Mouse (Mus musculus) midbrain, embryonic 16.5 days (tissue): ENCODE results near the gene Gm20518. TPM values are rescaled to one million over a fixed set of nuclear protein-coding genes. Genes with fewer than 3 reads are reported as not detected.

Source experiments
- ATAC-seq: fragments of 200-750 bp; cut with Nextera tagmentation; 2 replicates; pipeline ENCODE4 v1.8.0; 2017; ENCODE audit warnings: moderate TSS enrichment
- H3K27ac ChIP-seq: fragments of 300-500 bp; sonication (generic); 2 replicates; pipeline ENCODE4 v1.5.1; 2014; ENCODE audit warnings: mild to moderate bottlenecking, low read length, mixed read lengths
- H3K27me3 ChIP-seq: fragments of 300-500 bp; sonication (generic); 2 replicates; pipeline ENCODE4 v1.6.1; 2014; ENCODE audit warnings: low read depth, low read length, mixed read lengths; ENCODE audit not compliant: control insufficient read depth, insufficient read depth
- H3K36me3 ChIP-seq: fragments of 300-500 bp; sonication (generic); 2 replicates; pipeline ENCODE4 v1.6.1; 2014; ENCODE audit warnings: mild to moderate bottlenecking, low read length, moderate library complexity, mixed read lengths; ENCODE audit not compliant: control insufficient read depth, insufficient read depth
- H3K4me1 ChIP-seq: fragments of 300-500 bp; sonication (generic); 2 replicates; pipeline ENCODE4 v1.6.1; 2014; ENCODE audit warnings: mild to moderate bottlenecking, low read length, mixed read lengths; ENCODE audit not compliant: control insufficient read depth, insufficient read depth
- H3K4me2 ChIP-seq: fragments of 300-500 bp; sonication (generic); 2 replicates; pipeline ENCODE4 v1.6.1; 2014; ENCODE audit warnings: mild to moderate bottlenecking, low read length, mixed read lengths
- H3K4me3 ChIP-seq: fragments of 300-500 bp; sonication (generic); 2 replicates; pipeline ENCODE4 v1.5.1; 2014; ENCODE audit warnings: low read depth, mild to moderate bottlenecking, low read length, moderate library complexity, mixed read lengths
- H3K9ac ChIP-seq: fragments of 300-500 bp; sonication (generic); 2 replicates; pipeline ENCODE4 v1.6.1; 2014; ENCODE audit warnings: low read depth, low read length, mixed read lengths
- H3K9me3 ChIP-seq: fragments of 300-500 bp; sonication (generic); replicated peaks from 2 replicates; pipeline ENCODE4 v1.6.1; 2014; ENCODE audit warnings: mild to moderate bottlenecking, low read length, mixed read lengths; ENCODE audit not compliant: control insufficient read depth, poor library complexity, severe bottlenecking
- WGBS: fragments of 180-500 bp; shearing (Covaris S2); extraction: QIAGEN DNeasy Blood & Tissue Kit; methylation state at CpG from one replicate; pipeline ENCODE4 v1.1.7; 2014; 5-methylcytosine and 5-hydroxymethylcytosine counted together
- polyA plus RNA-seq: library from polyadenylated mRNA; unstranded; fragments of >200 nt; fragmentation: Nextera tagmentation; extraction: Ambion mirVana; gene quantifications from 2 replicates; pipeline ENCODE4 v1.2.1, GENCODE M21; 2015

Gm20518 gene
- polyA plus RNA-seq, 1 experiment from 2014 or later, result 0.49 TPM

GRCm38 (mm10) chr16:17911052-17911595 is 19.7 kb upstream of the Gm20518 start, which contains the start of gene Ess2:
Gene Ess2 (minus strand): TSS chr16:17911348.
- Histone ChIP-seq H3K27me3 (peaks cover 38% of the 10 kb centered on the region), H3K4me2 (peak within 1 kb of the TSS; percentile 77), H3K27ac (peak within 1 kb of the TSS; percentile 76), H3K4me1 (peaks cover 17% of the 10 kb centered on the region), H3K9me3 (no peaks in the 10 kb centered on the region), H3K4me3 (peak within 1 kb of the TSS; percentile 86), H3K36me3 (peaks cover 23% of the 10 kb centered on the region), H3K9ac (peak within 1 kb of the TSS; percentile 76)
- under 1% methylated on average over 35 of the region's 35 CpGs for WGBS
- peak; percentile 95 for ATAC-seq

- no peaks in the 10 kb centered on the region for H3K9me3 ChIP-seq
- H3K4me1 ChIP-seq, result no peaks in the 10 kb centered on the region
- H3K9ac ChIP-seq, result no peak within 1 kb of the TSS
- H3K36me3 ChIP-seq, result peaks cover 31% of the 10 kb centered on the region
- H3K4me2 ChIP-seq, result no peak within 1 kb of the TSS
- no peak within 1 kb of the TSS for H3K4me3 ChIP-seq
- WGBS, result 87% methylated on average over 14 of the region's 14 CpGs
- H3K27me3 ChIP-seq, result no peaks in the 10 kb centered on the region
- H3K27ac ChIP-seq, result no peak within 1 kb of the TSS
- ATAC-seq, result no peak
Measured at GRCm38 (mm10) chr16:17898462-17898861, 7.0 kb upstream of the Gm20518 start, which contains the start of the genes Dgcr2 and Tssk2. Gene Dgcr2 (minus strand): TSS chr16:17898562. Gene Tssk2 (plus strand): TSS chr16:17898637.

DNA sequence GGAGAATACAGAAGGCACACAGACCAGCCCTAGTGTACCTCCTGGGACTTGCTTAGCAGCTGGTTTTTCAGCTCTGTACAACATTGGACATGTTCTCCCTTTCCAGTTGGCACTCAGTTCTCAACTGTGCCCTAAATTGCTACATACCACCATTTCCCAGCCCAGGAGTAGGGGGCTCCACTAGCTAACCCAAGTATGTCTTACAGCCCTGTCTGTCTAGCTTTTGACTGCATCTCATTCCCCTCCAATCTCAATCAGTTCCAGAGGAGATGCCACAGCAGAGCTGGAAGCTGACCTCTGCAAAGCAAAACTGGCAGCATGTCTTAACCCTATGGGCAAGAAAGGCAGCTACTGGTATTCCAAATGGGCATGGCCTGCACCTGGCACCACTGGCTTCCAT is 4.6 kb upstream of the Gm20518 start:
- no peak for ATAC-seq
- Histone ChIP-seq H3K9ac (no peak overlapping the region), H3K27ac (no peak overlapping the region), H3K9me3 (no peaks in the 10 kb centered on the region), H3K36me3 (peaks cover 10% of the 10 kb centered on the region), H3K4me1 (peaks cover 5% of the 10 kb centered on the region), H3K4me3 (no peak overlapping the region), H3K27me3 (no peaks in the 10 kb centered on the region), H3K4me2 (no peak overlapping the region)

- no peaks in the 10 kb centered on the region; the same call in 1 of the 2 replicates for H3K36me3 ChIP-seq
- no peak within 1 kb of the TSS for H3K27ac ChIP-seq
- H3K4me3 ChIP-seq, result no peak within 1 kb of the TSS
- H3K4me1 ChIP-seq, result peaks cover 18% of the 10 kb centered on the region
- no peak for ATAC-seq
- WGBS, result 77% methylated on average over 2 of the region's 2 CpGs
- no peak within 1 kb of the TSS for H3K9ac ChIP-seq
- H3K27me3 ChIP-seq, result no peaks in the 10 kb centered on the region
- H3K9me3 ChIP-seq, result no peaks in the 10 kb centered on the region
- no peak within 1 kb of the TSS for H3K4me2 ChIP-seq
Measured at GRCm38 (mm10) chr16:17893923-17894322, 2.5 kb upstream of the Gm20518 start, which contains the start of gene Tssk1. Gene Tssk1 (plus strand): TSS chr16:17894223.

GRCm38 (mm10) chr16:17892606-17893005 is 1.1 kb upstream of the Gm20518 start:
- Histone ChIP-seq H3K27me3 (no peaks in the 10 kb centered on the region), H3K27ac (no peak overlapping the region), H3K4me3 (no peak overlapping the region), H3K4me2 (no peak overlapping the region), H3K36me3 (no peaks in the 10 kb centered on the region), H3K4me1 (peaks cover 18% of the 10 kb centered on the region), H3K9me3 (no peaks in the 10 kb centered on the region), H3K9ac (no peak overlapping the region)
- no peak for ATAC-seq
- 81% methylated on average over 3 of the region's 3 CpGs for WGBS

DNA sequence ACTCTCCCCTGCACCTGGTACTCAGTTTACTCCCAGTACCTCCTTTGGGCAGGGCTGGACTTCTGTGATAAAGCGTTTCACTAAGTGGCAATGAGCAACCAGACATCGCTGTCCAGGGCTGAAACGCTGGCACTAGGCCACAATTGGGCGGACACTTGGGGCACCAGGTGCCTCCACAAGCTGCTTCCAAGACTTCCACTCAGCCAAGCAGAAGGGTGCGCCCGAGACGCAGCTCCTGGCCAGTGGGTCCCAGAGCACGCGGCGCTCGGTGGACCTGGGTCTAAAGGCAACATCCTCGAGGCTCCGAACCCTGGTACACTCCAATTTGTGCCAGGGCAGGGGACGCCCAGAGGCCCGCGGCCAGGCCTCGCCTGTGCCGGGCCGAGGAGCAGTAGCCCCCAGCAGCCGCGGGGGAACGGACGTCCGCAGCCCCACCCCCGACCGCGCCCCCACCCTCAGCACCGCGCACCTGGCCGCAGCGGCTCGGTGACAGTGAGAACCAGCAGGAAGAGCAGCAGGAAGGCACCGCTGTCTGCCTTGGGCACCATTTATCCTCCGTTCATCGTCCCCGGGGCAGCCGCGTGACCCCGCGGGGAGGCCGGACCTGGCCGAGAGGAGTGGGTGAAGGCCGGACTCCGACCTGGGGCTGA is 429 bp downstream of the Gm20518 start:
- ATAC-seq, result peak; percentile 63
- Histone ChIP-seq H3K9me3 (no peaks in the 10 kb centered on the region), H3K27me3 (no peaks in the 10 kb centered on the region), H3K36me3 (no peaks in the 10 kb centered on the region), H3K4me2 (peak overlapping the region; percentile 97), H3K9ac (peak overlapping the region; percentile 100), H3K4me1 (peaks cover 18% of the 10 kb centered on the region), H3K27ac (peak overlapping the region; percentile 98), H3K4me3 (peak overlapping the region; percentile 95)
- WGBS, result 0% methylated on average over 33 of the region's 44 CpGs

DNA sequence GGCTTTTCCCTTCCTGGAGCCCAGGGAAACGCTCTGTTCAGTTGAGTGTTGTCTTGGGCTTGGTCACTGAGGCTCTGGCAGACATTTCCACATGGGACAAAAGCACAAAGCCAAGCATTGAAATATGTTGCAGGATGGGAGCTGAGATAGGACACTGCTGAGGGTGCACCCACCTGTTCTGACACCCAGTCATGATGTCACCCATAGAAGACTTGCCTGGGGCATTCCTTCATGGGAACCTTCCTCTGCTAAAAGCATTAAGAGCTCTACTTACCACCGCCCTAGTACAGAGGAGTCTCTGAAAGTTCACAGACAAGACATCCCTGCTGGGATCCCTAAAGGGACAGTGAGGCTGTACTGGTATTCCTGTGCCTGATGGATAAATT is 1.1 kb downstream of the Gm20518 start:
- no peaks in the 10 kb centered on the region for H3K36me3 ChIP-seq
- H3K4me3 ChIP-seq, result peak overlapping the region; percentile 95
- no peak for ATAC-seq
- H3K9me3 ChIP-seq, result no peaks in the 10 kb centered on the region
- H3K4me2 ChIP-seq, result peak overlapping the region; percentile 97
- peak overlapping the region; percentile 100 for H3K9ac ChIP-seq
- H3K4me1 ChIP-seq, result peaks cover 18% of the 10 kb centered on the region
- WGBS, result 39% methylated on average over 2 of the region's 2 CpGs
- H3K27ac ChIP-seq, result no peak overlapping the region
- H3K27me3 ChIP-seq, result no peaks in the 10 kb centered on the region

- ATAC-seq, result no peak
- Histone ChIP-seq H3K4me3 (peak overlapping the region; percentile 95), H3K27me3 (no peaks in the 10 kb centered on the region), H3K4me2 (peak overlapping the region; percentile 97), H3K27ac (no peak overlapping the region), H3K36me3 (no peaks in the 10 kb centered on the region), H3K4me1 (peaks cover 18% of the 10 kb centered on the region), H3K9me3 (no peaks in the 10 kb centered on the region), H3K9ac (peak overlapping the region; percentile 100)
- 81% methylated on average over 6 of the region's 6 CpGs for WGBS
Measured at GRCm38 (mm10) chr16:17889689-17890341, 1.7 kb downstream of the Gm20518 start.

DNA sequence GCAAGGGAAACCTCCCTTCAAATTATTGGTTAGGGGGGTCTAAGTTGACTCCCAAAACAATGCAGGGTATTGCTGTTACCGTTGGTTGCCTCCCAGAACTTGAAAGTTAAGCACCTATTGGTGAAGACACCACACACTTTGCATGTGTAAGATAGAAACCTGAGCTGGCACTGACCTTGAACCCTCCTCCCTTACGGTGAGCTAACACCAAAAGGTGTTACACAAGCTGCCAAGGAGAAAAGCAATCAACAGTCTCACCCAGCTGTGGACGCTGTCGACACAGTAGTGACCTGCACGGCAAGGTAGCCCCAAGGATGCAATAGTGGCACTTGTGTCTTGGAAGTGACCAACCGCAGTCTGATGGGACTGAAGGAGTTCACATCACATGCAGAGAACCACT is 7.4 kb downstream of the Gm20518 start:
- ATAC-seq, result no peak
- no peak overlapping the region for H3K4me2 ChIP-seq
- no peaks in the 10 kb centered on the region for H3K36me3 ChIP-seq
- no peak overlapping the region for H3K9ac ChIP-seq
- H3K4me3 ChIP-seq, result no peak overlapping the region
- no peaks in the 10 kb centered on the region for H3K27me3 ChIP-seq
- 94% methylated on average over 6 of the region's 6 CpGs for WGBS
- H3K4me1 ChIP-seq, result no peaks in the 10 kb centered on the region; the same call in 1 of the 2 replicates
- no peak overlapping the region for H3K27ac ChIP-seq
- H3K9me3 ChIP-seq, result no peaks in the 10 kb centered on the region
